ENCODE assay signal across 31 mouse cellular contexts in the genomic region with DNA sequence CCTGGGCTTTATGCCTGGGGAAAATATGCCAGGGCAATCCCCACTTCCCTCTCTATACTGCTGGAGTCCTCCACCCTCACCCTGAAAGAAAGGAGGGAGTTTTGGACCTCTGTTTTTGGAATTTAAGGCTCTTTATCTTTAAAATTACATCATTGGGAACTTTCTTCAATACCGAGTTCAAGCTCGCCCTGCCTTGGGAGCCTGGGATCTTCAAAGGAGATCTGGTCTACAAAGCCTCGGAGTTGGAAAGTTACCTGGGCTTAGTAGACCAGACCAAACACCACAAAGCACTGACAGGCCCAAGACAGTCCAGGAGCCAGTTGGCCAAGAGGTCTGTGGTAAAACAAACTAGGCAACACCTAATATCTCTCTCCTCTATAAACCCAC. TPM values are rescaled to one million over a fixed set of nuclear protein-coding genes. Genes with fewer than 3 reads are reported as not detected.
DNase-seq lines count a peak whose midpoint lies in the region; ATAC-seq and TF ChIP-seq lines count a peak whose summit lies in the region.
"Had no signal": no experiment of that assay in that cellular context is flagged by ENCODE, and none has a peak within 500 bp of the region (broad histone marks: within the 10 kb centered on the region; RNA-seq: fewer than 3 reads in every experiment).

No protein-coding gene starts in this region.

- no peak for TF ChIP-seq CTCF in liver, adult 2 months (IDR thresholded peaks at IDR 0.05; ENCODE audit: low read depth, low read length)
- TF ChIP-seq CTCF in hindbrain, postnatal 0 days (IDR thresholded peaks at IDR 0.05; ENCODE audit: low read depth) = no peak

- no peaks in the 10 kb centered on the region for H3K9me3 ChIP-seq in ES-E14 (ENCODE audit: control insufficient read depth, insufficient read depth, low read depth, low read length)
- no peaks in the 10 kb centered on the region for H3K9me3 ChIP-seq in intestine, embryonic 15.5 days
- H3K9me3 ChIP-seq in liver, embryonic 16.5 days (replicated peaks; ENCODE audit: control insufficient read depth, low read length) = no peaks in the 10 kb centered on the region
- no peaks in the 10 kb centered on the region for H3K9me3 ChIP-seq in hindbrain, postnatal 0 days (ENCODE audit: low read length)
- H3K9me3 ChIP-seq: heart, embryonic 13.5 days; hindbrain, embryonic 12.5 days; midbrain, embryonic 15.5 days; neural tube, embryonic 15.5 days had no signal

- H3K4me1 ChIP-seq in liver, adult 2 months (ENCODE audit: control insufficient read depth, insufficient read depth, low read length) = peaks cover 27% of the 10 kb centered on the region
- peaks cover 4 to 18% of the 10 kb centered on the region in 2 experiments; a peak in 3 of 4 replicates for H3K4me1 ChIP-seq in ES-E14 (ENCODE audit: control insufficient read depth in 2 of 2, insufficient read depth in 2 of 2, low read length in 2 of 2, poor library complexity in 1 of 2)
- H3K4me1 ChIP-seq in intestine, embryonic 15.5 days (replicated peaks) = peaks cover 13% of the 10 kb centered on the region
- no peaks in the 10 kb centered on the region; the same call in 1 of the 2 replicates for H3K4me1 ChIP-seq in liver, embryonic 16.5 days (ENCODE audit: control insufficient read depth, low read depth, low read length)
- no peaks in the 10 kb centered on the region for H3K4me1 ChIP-seq in hindbrain, postnatal 0 days (ENCODE audit: insufficient read depth, low read length)

- no peak for DNase-seq in liver, adult 2 months (ENCODE audit: extremely low read depth, low read depth, low spot score)
- DNase-seq in liver (no peak), ES-E14 (ENCODE audit: low read depth, low spot score) (no peak)
- DNase-seq in adrenal gland, adult 18-20 months (ENCODE audit: low spot score in 2 of 2) = no peak
- DNase-seq in hindbrain, postnatal 0 days (ENCODE audit: low spot score) = no peak
- DNase-seq: adrenal gland, postnatal 14 days; cerebellum, adult 11 months; cerebellum, postnatal 10 days; gastrocnemius, adult 2 months; heart, postnatal 14 days; kidney, adult 8-10 months; lung, adult 2 months; lung, postnatal 10 days; retina, postnatal 1 day; right cerebral cortex, postnatal 25 days; thymus, adult 18-20 months; thymus, postnatal 25 days had no signal

- peak overlapping the region; percentile 85 for H3K4me2 ChIP-seq in intestine, embryonic 15.5 days (replicated peaks)
- H3K4me2 ChIP-seq in liver, embryonic 16.5 days (ENCODE audit: low read depth, low read length) = 0 out of 2 replicates have a peak overlapping the region, but pooled peaks have one; percentile 56
- H3K4me2 ChIP-seq in hindbrain, postnatal 0 days (ENCODE audit: low read depth, low read length) = no peak overlapping the region
- H3K4me2 ChIP-seq: hindbrain, embryonic 12.5 days; midbrain, embryonic 15.5 days; neural tube, embryonic 15.5 days had no signal

- H3K4me3 ChIP-seq in liver, adult 2 months (ENCODE audit: insufficient read depth, low read depth, low read length) = no peak overlapping the region
- peak overlapping the region; percentile 2 to 18; a peak in 2 of 4 replicates for H3K4me3 ChIP-seq in ES-E14 (ENCODE audit: insufficient read depth in 1 of 2, low read depth in 1 of 2, low read length in 2 of 2, poor library complexity in 1 of 2, severe bottlenecking in 1 of 2)
- H3K4me3 ChIP-seq in intestine, embryonic 15.5 days (replicated peaks) = no peak overlapping the region; the same call in 1 of the 2 replicates
- no peak overlapping the region for H3K4me3 ChIP-seq in liver, embryonic 16.5 days (ENCODE audit: low read depth, low read length)
- H3K4me3 ChIP-seq in hindbrain, postnatal 0 days (ENCODE audit: low read length) = no peak overlapping the region
- H3K4me3 ChIP-seq: erythroblast, embryonic 14.5 days; heart, embryonic 13.5 days; hindbrain, embryonic 12.5 days; midbrain, embryonic 15.5 days; neural tube, embryonic 15.5 days had no signal

- no peak for TF ChIP-seq POLR2A in liver, adult 2 months (IDR thresholded peaks at IDR 0.05; ENCODE audit: extremely low read depth, insufficient read depth, low read length)

- no peak overlapping the region for H3K9ac ChIP-seq in liver, adult 2 months (ENCODE audit: low read depth, low read length)
- no peak overlapping the region for H3K9ac ChIP-seq in ES-E14 (ENCODE audit: insufficient read depth, low read depth, low read length, poor library complexity, severe bottlenecking)
- no peak overlapping the region for H3K9ac ChIP-seq in intestine, embryonic 15.5 days
- no peak overlapping the region for H3K9ac ChIP-seq in liver, embryonic 16.5 days (ENCODE audit: low read depth, low read length)
- no peak overlapping the region for H3K9ac ChIP-seq in hindbrain, postnatal 0 days (replicated peaks; ENCODE audit: low read length)
- H3K9ac ChIP-seq: heart, embryonic 13.5 days; hindbrain, embryonic 12.5 days; midbrain, embryonic 15.5 days; neural tube, embryonic 15.5 days had no signal

- in situ Hi-C loops in ES-E14 (cut with MboI; ENCODE audit: low sequenced_read_pairs in 2 of 2, unreplicated experiment in 2 of 2) = no loop called here

- no peak for ATAC-seq in intestine, embryonic 15.5 days
- no peak for ATAC-seq in liver, embryonic 16.5 days (ENCODE audit: low read depth)
- ATAC-seq in hindbrain, postnatal 0 days = no peak
- ATAC-seq: CD4-positive, CD25-positive, alpha-beta regulatory T cell, adult 4 months; forebrain, embryonic 16.5 days; midbrain, embryonic 15.5 days had no signal

- H3K79me2 ChIP-seq in liver, adult 2 months (ENCODE audit: control insufficient read depth, insufficient read depth, low read length) = peaks cover 16% of the 10 kb centered on the region

- H3K27ac ChIP-seq in liver, adult 2 months (replicated peaks; ENCODE audit: insufficient read depth, low read depth, low read length) = peak overlapping the region; percentile 33
- H3K27ac ChIP-seq in ES-E14 (ENCODE audit: insufficient read depth, low read depth, low read length, poor library complexity, severe bottlenecking) = peak overlapping the region; percentile 85; the same call in 1 of the 2 replicates
- no peak overlapping the region for H3K27ac ChIP-seq in intestine, embryonic 15.5 days
- H3K27ac ChIP-seq in liver, embryonic 16.5 days (ENCODE audit: low read length) = no peak overlapping the region
- no peak overlapping the region for H3K27ac ChIP-seq in hindbrain, postnatal 0 days
- H3K27ac ChIP-seq: gastrocnemius, adult 2 months; heart, embryonic 13.5 days; hindbrain, embryonic 12.5 days; kidney, postnatal 0 days; macrophage; midbrain, embryonic 15.5 days; neural tube, embryonic 15.5 days had no signal

- H3K27me3 ChIP-seq in liver, adult 2 months (ENCODE audit: control insufficient read depth, insufficient read depth, low read length) = no peaks in the 10 kb centered on the region
- H3K27me3 ChIP-seq in intestine, embryonic 15.5 days (replicated peaks) = peaks cover 32% of the 10 kb centered on the region
- peaks cover 46% of the 10 kb centered on the region for H3K27me3 ChIP-seq in liver, embryonic 16.5 days (ENCODE audit: control insufficient read depth, insufficient read depth, low read depth, low read length)
- peaks cover 65% of the 10 kb centered on the region for H3K27me3 ChIP-seq in hindbrain, postnatal 0 days (ENCODE audit: insufficient read depth, low read length)

- no peaks in the 10 kb centered on the region for H3K36me3 ChIP-seq in liver, adult 2 months (ENCODE audit: control insufficient read depth, insufficient read depth, low read length)
- H3K36me3 ChIP-seq in ES-E14 (ENCODE audit: control insufficient read depth, insufficient read depth, low read length, poor library complexity, severe bottlenecking) = no peaks in the 10 kb centered on the region
- H3K36me3 ChIP-seq in intestine, embryonic 15.5 days = no peaks in the 10 kb centered on the region
- H3K36me3 ChIP-seq in liver, embryonic 16.5 days (ENCODE audit: control insufficient read depth, insufficient read depth) = no peaks in the 10 kb centered on the region
- H3K36me3 ChIP-seq in hindbrain, postnatal 0 days (ENCODE audit: insufficient read depth, low read length) = no peaks in the 10 kb centered on the region
- H3K36me3 ChIP-seq: G1E; heart, embryonic 13.5 days; hindbrain, embryonic 12.5 days; midbrain, embryonic 15.5 days; neural tube, embryonic 15.5 days had no signal

- WGBS in liver, adult 2 months = 30% methylated on average over 3 of the region's 3 CpGs
- 37% methylated on average over 3 of the region's 3 CpGs for WGBS in intestine, embryonic 15.5 days
- 20% methylated on average over 3 of the region's 3 CpGs for WGBS in liver, embryonic 16.5 days (ENCODE audit: insufficient replicate concordance)
- WGBS in hindbrain, postnatal 0 days = 34% methylated on average over 3 of the region's 3 CpGs

TF ChIP-seq in ES-E14, 5 proteins besides CTCF, POLR2A, EP300 and RAD21:
- TF ChIP-seq HCFC1 (IDR thresholded peaks at IDR 0.05; ENCODE audit: borderline replicate concordance, insufficient read depth, low read length) = no peak
- TF ChIP-seq ZNF384 (IDR thresholded peaks at IDR 0.05; ENCODE audit: low read depth, low read length) = no peak
- no peak for TF ChIP-seq ZC3H11A (IDR thresholded peaks at IDR 0.05; ENCODE audit: borderline replicate concordance, low read depth, low read length)
- no peak for TF ChIP-seq MAFK (IDR thresholded peaks at IDR 0.05; ENCODE audit: insufficient read depth, low read depth, low read length)
- no peak for TF ChIP-seq CHD2 (IDR thresholded peaks at IDR 0.05; ENCODE audit: low read depth, low read length)

RNA-seq across cellular contexts. Expression of a gene that starts 6.1 kb away (rescaled TPM):
- total RNA-seq in liver, adult 2 months (2014; rRNA removed) = 37.7 and 41.5 TPM in 2 replicates
- polyA plus RNA-seq in liver, adult 2 months (2012; rRNA removed) = 21.4 and 24.0 TPM in 2 replicates
- 24.6 and 35.4 TPM in 2 replicates for total RNA-seq in ES-E14 (2012; rRNA removed)
- polyA plus RNA-seq in intestine, embryonic 15.5 days (2015; fragmentation: Nextera tagmentation; extraction: Ambion mirVana) = 10.4 and 10.5 TPM in 2 replicates
- 2.2 and 2.9 TPM in 2 replicates for polyA plus RNA-seq in liver, embryonic 16.5 days (2015; fragmentation: Nextera tagmentation; extraction: Ambion mirVana)
- 1 to 10 TPM; 1.2 to 1.3 TPM for total RNA-seq in adrenal gland, adult 18-20 months (2021)
- total RNA-seq in hindbrain, postnatal 0 days (2014; rRNA removed) = 0.68 and 0.84 TPM in 2 replicates
- 0.31 and 0.32 TPM in 2 replicates for polyA plus RNA-seq in hindbrain, postnatal 0 days (2015; fragmentation: Nextera tagmentation; extraction: Ambion mirVana)
- total RNA-seq: common myeloid progenitor, adult 5-6 weeks; megakaryocyte-erythroid progenitor cell, adult 5-6 weeks had no signal
- polyA plus RNA-seq: G1E, macrophage had no signal

Comparison
In these comparisons a context has a peak if more than half of its experiments do, and no peak if none do; other contexts are left out.
1. H3K27ac ChIP-seq: peak in liver, adult 2 months (single experiment) and ES-E14 (single experiment); none in intestine, embryonic 15.5 days (single experiment), liver, embryonic 16.5 days (single experiment) and hindbrain, postnatal 0 days (single experiment).
2. H3K4me3 ChIP-seq: peak in ES-E14 (2 of 2); none in liver, adult 2 months (single experiment), intestine, embryonic 15.5 days (single experiment), liver, embryonic 16.5 days (single experiment) and hindbrain, postnatal 0 days (single experiment).
3. RNA of a gene that starts 6.1 kb away (total RNA-seq): 37.7 to 41.5 TPM in liver, adult 2 months and 24.6 to 35.4 TPM in ES-E14; 1.2 to 1.3 TPM in adrenal gland, adult 18-20 months and 0.68 to 0.84 TPM in hindbrain, postnatal 0 days; every median in the first group is over 10 times any median in the second.